Mouse (Mus musculus): ENCODE measurements at regions not wholly inside any gene's neighbourhood (a gene's known extent, or its start where the extent isn't known, plus 50 kb on each side); places are given as distances from the start of the nearest gene placed in this dataset.
A peak's percentile ranks its signal among the peaks of the same experiment; 100 is the strongest.
"Not testable (repeated sequence)": the region's sequence is repeated elsewhere in the genome, so short reads cannot be mapped to it uniquely, and the experiment has no call there.

GRCm38 (mm10) chr13:74563483-74564330 lies 69.9 kb upstream of the Zfp825 start:
- peak; percentile 94 for ATAC-seq (ENCODE audit: insufficient number of reproducible peaks, low FRiP score, low TSS enrichment)

DNA sequence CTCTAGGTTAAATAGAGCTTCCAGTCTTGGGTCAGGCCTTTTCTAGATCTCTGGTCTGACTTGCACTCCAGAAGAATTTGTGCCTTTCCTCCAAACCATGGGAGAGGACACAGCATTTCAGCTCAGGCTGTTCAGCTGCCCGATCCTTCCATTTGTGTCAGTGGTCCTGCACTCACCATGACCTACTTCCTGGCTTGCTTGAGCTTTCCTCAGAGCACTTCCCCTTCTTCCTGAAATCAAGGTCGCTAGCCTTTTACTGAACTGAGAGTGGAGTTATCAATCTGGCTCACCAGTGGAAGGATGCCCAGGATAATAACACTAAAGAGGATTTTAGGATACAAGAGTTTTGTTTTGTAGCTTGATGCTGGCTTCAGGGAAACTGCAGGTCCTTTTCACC lies 70.5 kb upstream of the Zfp825 start:
- ATAC-seq (ENCODE audit: insufficient number of reproducible peaks, low FRiP score, low TSS enrichment): peak; percentile 49; the same call in 1 of the 2 replicates

GRCm38 (mm10) chr13:74569967-74570366 lies 69.4 kb upstream of the Erap1 start:
- ATAC-seq (ENCODE audit: insufficient number of reproducible peaks, low FRiP score, low TSS enrichment): not testable (repeated sequence)

Data from cerebellum, adult (tissue).